Mouse (Mus musculus): ENCODE measurements around the gene Sec1.

Sec1 gene

GRCm38 (mm10) chr7:45717918-45718297, 23.7 kb upstream of the Sec1 start, which contains the start of gene Sphk2:
Gene Sphk2, minus strand, starts transcription at chr7:45718002.
- peak; percentile 98 for DNase-seq (ENCODE audit: low spot score)

- DNase-seq (ENCODE audit: low spot score), result no peak
Observed at GRCm38 (mm10) chr7:45716952-45717917, 23.0 kb upstream of the Sec1 start.

GRCm38 (mm10) chr7:45716460-45716857, 22.3 kb upstream of the Sec1 start:
- no peak for DNase-seq (ENCODE audit: low spot score)

GRCm38 (mm10) chr7:45715741-45716459, 21.7 kb upstream of the Sec1 start:
- no peak for DNase-seq (ENCODE audit: low spot score)

- DNase-seq (ENCODE audit: low spot score), result peak; percentile 93
Observed at GRCm38 (mm10) chr7:45715090-45715708, 21.0 kb upstream of the Sec1 start, which contains the start of gene Rpl18. Gene Rpl18, plus strand, starts transcription at chr7:45715457.

GRCm38 (mm10) chr7:45714630-45715089, 20.5 kb upstream of the Sec1 start:
- no peak for DNase-seq (ENCODE audit: low spot score)

GRCm38 (mm10) chr7:45713881-45714520, 19.8 kb upstream of the Sec1 start:
- no peak for DNase-seq (ENCODE audit: low spot score)

GRCm38 (mm10) chr7:45713396-45713795, 19.2 kb upstream of the Sec1 start:
- no peak for DNase-seq (ENCODE audit: low spot score)

- DNase-seq (ENCODE audit: low spot score), result no peak
Observed at GRCm38 (mm10) chr7:45712022-45712757, 18.0 kb upstream of the Sec1 start.

- DNase-seq (ENCODE audit: low spot score), result no peak
Observed at GRCm38 (mm10) chr7:45711316-45712021, 17.3 kb upstream of the Sec1 start.

GRCm38 (mm10) chr7:45710477-45711191, 16.4 kb upstream of the Sec1 start:
- no peak for DNase-seq (ENCODE audit: low spot score)

- DNase-seq (ENCODE audit: low spot score), result no peak
Observed at GRCm38 (mm10) chr7:45709677-45710355, 15.6 kb upstream of the Sec1 start.

- DNase-seq (ENCODE audit: low spot score), result no peak
Observed at GRCm38 (mm10) chr7:45709036-45709435, 14.8 kb upstream of the Sec1 start.

- DNase-seq (ENCODE audit: low spot score), result no peak
Observed at GRCm38 (mm10) chr7:45708221-45708761, 14.1 kb upstream of the Sec1 start.

GRCm38 (mm10) chr7:45707375-45707967, 13.3 kb upstream of the Sec1 start:
- DNase-seq (ENCODE audit: low spot score), result peak; percentile 97

GRCm38 (mm10) chr7:45706721-45707241, 12.6 kb upstream of the Sec1 start:
- peak; percentile 88 for DNase-seq (ENCODE audit: low spot score)

GRCm38 (mm10) chr7:45705873-45706281, 11.7 kb upstream of the Sec1 start:
- peak; percentile 74 for DNase-seq (ENCODE audit: low spot score)

GRCm38 (mm10) chr7:45705443-45705864, 11.3 kb upstream of the Sec1 start:
- no peak for DNase-seq (ENCODE audit: low spot score)

All from ovary, postnatal 14 days (tissue).